Mouse (Mus musculus): ENCODE measurements around the gene L3mbtl3. TPM values are rescaled to one million over a fixed set of nuclear protein-coding genes. Genes with fewer than 3 reads are reported as not detected.

The L3mbtl3 gene
- polyA plus RNA-seq, 1 experiment from 2014 or later, result 24.9 TPM

- Histone ChIP-seq H3K36me3 (replicated peaks; ENCODE audit: control insufficient read depth, insufficient read depth, low read depth, low read length) (no peaks in the 10 kb centered on the region), H3K9me3 (replicated peaks; ENCODE audit: control insufficient read depth, low read length) (no peaks in the 10 kb centered on the region), H3K9ac (replicated peaks; ENCODE audit: low read length) (no peak overlapping the region), H3K4me2 (ENCODE audit: low read depth, low read length) (no peak overlapping the region), H3K4me3 (ENCODE audit: low read depth, low read length) (no peak overlapping the region), H3K4me1 (ENCODE audit: control insufficient read depth, insufficient read depth, low read length) (no peaks in the 10 kb centered on the region), H3K27me3 (ENCODE audit: control insufficient read depth, insufficient read depth, low read length) (no peaks in the 10 kb centered on the region), H3K27ac (replicated peaks; ENCODE audit: low read depth, low read length) (no peak overlapping the region)
- ATAC-seq (replicated peaks; ENCODE audit: insufficient number of reproducible peaks, low FRiP score, low TSS enrichment, low read depth) (no peak), DNase-seq (ENCODE audit: low spot score) (no peak)
- 66% methylated on average over 4 of the region's 4 CpGs for WGBS
Observed at GRCm38 (mm10) chr10:26353781-26354180, 22.0 kb downstream of the L3mbtl3 start.

GRCm38 (mm10) chr10:26351129-26351738 is 24.5 kb downstream of the L3mbtl3 start:
- WGBS, result 78% methylated on average over 7 of the region's 7 CpGs
- H3K4me1 ChIP-seq (ENCODE audit: control insufficient read depth, insufficient read depth, low read length), result no peaks in the 10 kb centered on the region
- H3K4me3 ChIP-seq (ENCODE audit: low read depth, low read length), result no peak overlapping the region

GRCm38 (mm10) chr10:26350153-26350552 is 25.6 kb downstream of the L3mbtl3 start:
- Histone ChIP-seq H3K27me3 (ENCODE audit: control insufficient read depth, insufficient read depth, low read length) (no peaks in the 10 kb centered on the region), H3K27ac (replicated peaks; ENCODE audit: low read depth, low read length) (no peak overlapping the region), H3K9ac (replicated peaks; ENCODE audit: low read length) (no peak overlapping the region), H3K9me3 (replicated peaks; ENCODE audit: control insufficient read depth, low read length) (no peaks in the 10 kb centered on the region), H3K4me2 (ENCODE audit: low read depth, low read length) (no peak overlapping the region), H3K4me1 (ENCODE audit: control insufficient read depth, insufficient read depth, low read length) (no peaks in the 10 kb centered on the region), H3K36me3 (replicated peaks; ENCODE audit: control insufficient read depth, insufficient read depth, low read depth, low read length) (no peaks in the 10 kb centered on the region; the same call in 1 of the 2 replicates), H3K4me3 (ENCODE audit: low read depth, low read length) (no peak overlapping the region)
- ATAC-seq (replicated peaks; ENCODE audit: insufficient number of reproducible peaks, low FRiP score, low TSS enrichment, low read depth) (no peak), DNase-seq (ENCODE audit: low spot score) (no peak)
- WGBS, result 56% methylated on average over 1 of the region's 1 CpGs

More at GRCm38 (mm10) chr10:26351129-26351738, 24.5 kb downstream of the L3mbtl3 start:
- ATAC-seq (replicated peaks; ENCODE audit: insufficient number of reproducible peaks, low FRiP score, low TSS enrichment, low read depth), result peak; percentile 62
- Histone ChIP-seq H3K27ac (replicated peaks; ENCODE audit: low read depth, low read length) (no peak overlapping the region), H3K27me3 (ENCODE audit: control insufficient read depth, insufficient read depth, low read length) (no peaks in the 10 kb centered on the region), H3K9ac (replicated peaks; ENCODE audit: low read length) (no peak overlapping the region), H3K4me2 (ENCODE audit: low read depth, low read length) (no peak overlapping the region), H3K36me3 (replicated peaks; ENCODE audit: control insufficient read depth, insufficient read depth, low read depth, low read length) (no peaks in the 10 kb centered on the region), H3K9me3 (replicated peaks; ENCODE audit: control insufficient read depth, low read length) (no peaks in the 10 kb centered on the region)
- DNase-seq (ENCODE audit: low spot score), result no peak

GRCm38 (mm10) chr10:26347614-26348013 is 28.2 kb downstream of the L3mbtl3 start:
- H3K4me2 ChIP-seq (ENCODE audit: low read depth, low read length), result no peak overlapping the region
- H3K27ac ChIP-seq (replicated peaks; ENCODE audit: low read depth, low read length), result no peak overlapping the region
- H3K4me1 ChIP-seq (ENCODE audit: control insufficient read depth, insufficient read depth, low read length), result no peaks in the 10 kb centered on the region
- WGBS, result 39% methylated on average over 7 of the region's 7 CpGs
- DNase-seq (ENCODE audit: low spot score), result no peak
- no peak for ATAC-seq (replicated peaks; ENCODE audit: insufficient number of reproducible peaks, low FRiP score, low TSS enrichment, low read depth)
- H3K36me3 ChIP-seq (replicated peaks; ENCODE audit: control insufficient read depth, insufficient read depth, low read depth, low read length), result no peaks in the 10 kb centered on the region; the same call in 1 of the 2 replicates
- H3K9ac ChIP-seq (replicated peaks; ENCODE audit: low read length), result no peak overlapping the region
- no peaks in the 10 kb centered on the region for H3K9me3 ChIP-seq (replicated peaks; ENCODE audit: control insufficient read depth, low read length)
- no peak overlapping the region for H3K4me3 ChIP-seq (ENCODE audit: low read depth, low read length)
- no peaks in the 10 kb centered on the region for H3K27me3 ChIP-seq (ENCODE audit: control insufficient read depth, insufficient read depth, low read length)

- H3K4me1 ChIP-seq (ENCODE audit: control insufficient read depth, insufficient read depth, low read length), result no peaks in the 10 kb centered on the region
- no peaks in the 10 kb centered on the region for H3K9me3 ChIP-seq (replicated peaks; ENCODE audit: control insufficient read depth, low read length)
- DNase-seq (ENCODE audit: low spot score) (no peak), ATAC-seq (replicated peaks; ENCODE audit: insufficient number of reproducible peaks, low FRiP score, low TSS enrichment, low read depth) (no peak)
- 92% methylated on average over 1 of the region's 1 CpGs for WGBS
- H3K4me3 ChIP-seq (ENCODE audit: low read depth, low read length), result no peak overlapping the region
- no peaks in the 10 kb centered on the region; the same call in none of the 2 replicates for H3K36me3 ChIP-seq (replicated peaks; ENCODE audit: control insufficient read depth, insufficient read depth, low read depth, low read length)
- H3K9ac ChIP-seq (replicated peaks; ENCODE audit: low read length), result no peak overlapping the region
- H3K4me2 ChIP-seq (ENCODE audit: low read depth, low read length), result no peak overlapping the region
- no peaks in the 10 kb centered on the region for H3K27me3 ChIP-seq (ENCODE audit: control insufficient read depth, insufficient read depth, low read length)
- H3K27ac ChIP-seq (replicated peaks; ENCODE audit: low read depth, low read length), result no peak overlapping the region
Observed at GRCm38 (mm10) chr10:26345879-26346278, 29.9 kb downstream of the L3mbtl3 start.

- Histone ChIP-seq H3K4me3 (ENCODE audit: low read depth, low read length) (no peak overlapping the region), H3K9ac (replicated peaks; ENCODE audit: low read length) (no peak overlapping the region), H3K27me3 (ENCODE audit: control insufficient read depth, insufficient read depth, low read length) (no peaks in the 10 kb centered on the region), H3K27ac (replicated peaks; ENCODE audit: low read depth, low read length) (no peak overlapping the region), H3K9me3 (replicated peaks; ENCODE audit: control insufficient read depth, low read length) (no peaks in the 10 kb centered on the region), H3K36me3 (replicated peaks; ENCODE audit: control insufficient read depth, insufficient read depth, low read depth, low read length) (no peaks in the 10 kb centered on the region; the same call in 1 of the 2 replicates), H3K4me1 (ENCODE audit: control insufficient read depth, insufficient read depth, low read length) (no peaks in the 10 kb centered on the region), H3K4me2 (ENCODE audit: low read depth, low read length) (no peak overlapping the region)
- DNase-seq (ENCODE audit: low spot score) (no peak), ATAC-seq (replicated peaks; ENCODE audit: insufficient number of reproducible peaks, low FRiP score, low TSS enrichment, low read depth) (no peak)
- 84% methylated on average over 23 of the region's 23 CpGs for WGBS
Observed at GRCm38 (mm10) chr10:26337896-26338503, 37.8 kb downstream of the L3mbtl3 start.

GRCm38 (mm10) chr10:26333966-26334365 is 41.8 kb downstream of the L3mbtl3 start:
- DNase-seq (ENCODE audit: low spot score), result no peak
- Histone ChIP-seq H3K4me3 (ENCODE audit: low read depth, low read length) (no peak overlapping the region), H3K4me2 (ENCODE audit: low read depth, low read length) (no peak overlapping the region), H3K27me3 (ENCODE audit: control insufficient read depth, insufficient read depth, low read length) (no peaks in the 10 kb centered on the region), H3K9ac (replicated peaks; ENCODE audit: low read length) (no peak overlapping the region), H3K4me1 (ENCODE audit: control insufficient read depth, insufficient read depth, low read length) (no peaks in the 10 kb centered on the region), H3K27ac (replicated peaks; ENCODE audit: low read depth, low read length) (no peak overlapping the region), H3K36me3 (replicated peaks; ENCODE audit: control insufficient read depth, insufficient read depth, low read depth, low read length) (no peaks in the 10 kb centered on the region; the same call in 1 of the 2 replicates), H3K9me3 (replicated peaks; ENCODE audit: control insufficient read depth, low read length) (no peaks in the 10 kb centered on the region)
- ATAC-seq (replicated peaks; ENCODE audit: insufficient number of reproducible peaks, low FRiP score, low TSS enrichment, low read depth), result no peak
- WGBS, result 50% methylated on average over 5 of the region's 5 CpGs

GRCm38 (mm10) chr10:26332781-26333180 is 43.0 kb downstream of the L3mbtl3 start:
- Histone ChIP-seq H3K9ac (replicated peaks; ENCODE audit: low read length) (no peak overlapping the region), H3K27me3 (ENCODE audit: control insufficient read depth, insufficient read depth, low read length) (no peaks in the 10 kb centered on the region), H3K4me1 (ENCODE audit: control insufficient read depth, insufficient read depth, low read length) (no peaks in the 10 kb centered on the region), H3K4me3 (ENCODE audit: low read depth, low read length) (no peak overlapping the region), H3K4me2 (ENCODE audit: low read depth, low read length) (no peak overlapping the region), H3K9me3 (replicated peaks; ENCODE audit: control insufficient read depth, low read length) (no peaks in the 10 kb centered on the region), H3K27ac (replicated peaks; ENCODE audit: low read depth, low read length) (no peak overlapping the region), H3K36me3 (replicated peaks; ENCODE audit: control insufficient read depth, insufficient read depth, low read depth, low read length) (no peaks in the 10 kb centered on the region; the same call in 1 of the 2 replicates)
- DNase-seq (ENCODE audit: low spot score) (no peak), ATAC-seq (replicated peaks; ENCODE audit: insufficient number of reproducible peaks, low FRiP score, low TSS enrichment, low read depth) (0 out of 2 replicates have a peak, but pooled peaks have one; percentile 48)
- 21% methylated on average over 2 of the region's 2 CpGs for WGBS
